Mouse (Mus musculus): ENCODE results near the gene Olfr172. TPM values are rescaled to one million over a fixed set of nuclear protein-coding genes. Genes with fewer than 3 reads are reported as not detected.

Olfr172 gene
- polyA plus RNA-seq, 1 experiment from 2014 or later = not detected

DNA sequence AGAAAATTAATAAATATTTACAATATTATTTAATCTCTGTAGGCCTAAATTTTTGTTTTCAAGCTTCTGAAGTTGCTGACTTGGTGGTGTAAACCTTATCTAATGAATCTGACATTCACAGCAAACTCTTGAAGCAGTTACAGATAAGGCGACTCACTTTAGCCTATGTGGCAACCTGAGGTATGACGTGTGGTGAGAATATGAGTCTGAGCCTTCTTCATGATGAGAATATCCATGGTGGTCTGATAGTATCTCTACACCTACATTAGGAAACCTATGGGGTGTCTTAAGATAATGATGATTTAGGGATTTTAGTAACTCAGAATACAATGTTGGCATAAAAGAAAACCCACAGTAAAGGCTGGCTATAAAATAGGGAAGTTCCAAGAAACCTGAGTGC, 40.7 kb downstream of the Olfr172 start:
- Histone ChIP-seq H3K27ac (ENCODE audit: poor library complexity, severe bottlenecking) (no peak overlapping the region), H3K36me3 (no peaks in the 10 kb centered on the region), H3K4me1 (replicated peaks) (no peaks in the 10 kb centered on the region), H3K9ac (no peak overlapping the region), H3K27me3 (replicated peaks) (no peaks in the 10 kb centered on the region), H3K4me3 (no peak overlapping the region), H3K9me3 (replicated peaks) (no peaks in the 10 kb centered on the region), H3K4me2 (no peak overlapping the region)
- WGBS = 68% methylated on average over 2 of the region's 2 CpGs
- ATAC-seq (ENCODE audit: insufficient number of reproducible peaks, low FRiP score) = no peak

DNA sequence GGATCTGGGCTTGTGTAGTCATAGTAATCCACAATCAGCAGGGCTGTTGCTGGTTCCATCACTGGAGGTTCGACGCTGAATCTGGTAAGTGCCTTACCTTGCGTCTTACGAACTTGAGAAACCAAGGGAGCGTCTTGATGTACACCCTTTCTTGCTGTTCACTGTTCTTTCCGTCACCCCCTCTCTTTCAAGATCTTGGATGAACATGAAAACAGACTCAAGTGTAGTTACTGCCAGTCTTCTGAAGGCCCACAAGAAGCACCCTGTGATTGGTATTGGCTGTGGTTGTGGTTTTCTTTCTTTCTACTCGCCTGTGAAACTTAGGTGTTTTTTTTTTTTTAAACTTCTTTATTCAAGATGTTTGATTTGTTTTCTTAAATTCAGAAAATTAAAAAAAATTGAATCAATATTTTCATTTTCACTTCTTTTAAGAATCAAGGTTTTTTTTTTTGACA, 44.3 kb downstream of the Olfr172 start, which contains the start of gene Gpr15:
Gene Gpr15, minus strand, starts transcription at position 405 of the 455 bp plus-strand sequence.
- no peak for ATAC-seq (ENCODE audit: insufficient number of reproducible peaks, low FRiP score)
- no peaks in the 10 kb centered on the region for H3K9me3 ChIP-seq (replicated peaks)
- no peak within 1 kb of the TSS for H3K9ac ChIP-seq
- no peak within 1 kb of the TSS for H3K4me3 ChIP-seq
- H3K27me3 ChIP-seq (replicated peaks) = no peaks in the 10 kb centered on the region
- H3K36me3 ChIP-seq = no peaks in the 10 kb centered on the region
- H3K4me1 ChIP-seq (replicated peaks) = no peaks in the 10 kb centered on the region
- H3K27ac ChIP-seq (ENCODE audit: poor library complexity, severe bottlenecking) = no peak within 1 kb of the TSS
- H3K4me2 ChIP-seq = no peak within 1 kb of the TSS
- WGBS = 85% methylated on average over 7 of the region's 7 CpGs

DNA sequence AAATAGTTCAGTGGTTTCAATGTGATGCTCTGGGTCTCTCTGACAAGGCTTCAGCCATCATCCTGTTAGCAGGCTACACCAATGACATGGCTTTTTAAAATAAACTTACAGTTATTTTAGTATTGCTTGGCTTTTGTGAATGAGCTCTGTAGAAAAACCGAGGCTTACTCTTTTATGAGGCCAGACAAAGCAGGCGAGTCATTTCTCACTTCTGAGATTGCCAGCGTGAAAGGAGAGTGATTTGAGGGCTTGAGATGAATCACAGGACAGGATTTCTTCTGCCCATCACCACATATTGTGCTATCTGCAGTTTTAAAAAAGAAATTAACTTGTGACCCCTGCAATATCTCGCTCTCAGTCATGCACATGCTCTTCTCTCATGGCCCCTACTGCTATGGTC, 48.0 kb downstream of the Olfr172 start:
- no peak overlapping the region for H3K4me2 ChIP-seq
- ATAC-seq (ENCODE audit: insufficient number of reproducible peaks, low FRiP score) = no peak
- H3K27ac ChIP-seq (ENCODE audit: poor library complexity, severe bottlenecking) = no peak overlapping the region
- H3K9ac ChIP-seq = no peak overlapping the region
- no peaks in the 10 kb centered on the region for H3K4me1 ChIP-seq (replicated peaks)
- 52% methylated on average over 4 of the region's 4 CpGs for WGBS
- H3K9me3 ChIP-seq (replicated peaks) = no peaks in the 10 kb centered on the region
- H3K4me3 ChIP-seq = no peak overlapping the region
- no peaks in the 10 kb centered on the region for H3K27me3 ChIP-seq (replicated peaks)
- no peaks in the 10 kb centered on the region for H3K36me3 ChIP-seq

DNA sequence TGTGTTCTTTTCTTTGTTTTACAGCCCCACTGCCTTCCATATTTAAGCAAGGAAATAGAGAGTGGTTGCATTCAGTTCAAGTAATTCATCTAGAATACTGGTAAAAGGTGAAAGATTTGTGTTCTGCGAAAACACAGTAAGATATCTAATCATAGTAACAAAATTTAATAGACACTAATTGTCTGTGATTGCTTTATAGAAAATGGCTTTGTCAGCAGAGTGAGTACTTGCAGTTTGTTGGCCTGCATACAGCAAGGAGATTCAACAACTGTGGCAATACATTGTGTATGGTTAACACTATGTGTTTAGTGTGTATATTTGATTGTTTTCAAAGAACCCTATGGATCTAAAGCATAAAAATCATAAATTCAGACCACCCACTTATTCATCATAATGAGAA, 49.8 kb downstream of the Olfr172 start:
- Histone ChIP-seq H3K27ac (ENCODE audit: poor library complexity, severe bottlenecking) (no peak overlapping the region), H3K4me1 (replicated peaks) (no peaks in the 10 kb centered on the region), H3K9ac (no peak overlapping the region), H3K4me2 (no peak overlapping the region), H3K4me3 (no peak overlapping the region), H3K9me3 (replicated peaks) (no peaks in the 10 kb centered on the region), H3K36me3 (no peaks in the 10 kb centered on the region), H3K27me3 (replicated peaks) (no peaks in the 10 kb centered on the region)
- WGBS = 87% methylated on average over 1 of the region's 1 CpGs
- ATAC-seq (ENCODE audit: insufficient number of reproducible peaks, low FRiP score) = no peak

DNA sequence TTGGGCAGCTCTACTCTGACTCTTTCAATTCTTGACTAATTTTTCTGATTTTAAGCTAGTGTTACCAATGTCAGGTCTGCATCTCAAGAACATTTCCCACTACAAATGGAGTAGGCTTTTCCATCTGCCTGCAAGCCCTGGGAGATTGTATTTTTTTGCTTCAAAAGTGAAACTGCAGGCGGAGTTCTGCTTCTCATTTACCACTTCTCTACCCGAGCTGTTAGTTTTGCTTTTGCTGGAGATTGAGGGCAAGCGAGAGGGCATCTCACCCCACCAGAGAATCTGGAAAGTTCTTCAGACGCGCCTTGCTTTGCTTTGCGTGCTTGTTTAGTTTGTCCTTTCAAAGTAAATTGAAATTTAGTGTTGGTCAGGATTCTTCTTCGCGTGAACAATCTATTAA, 50.8 kb downstream of the Olfr172 start:
- H3K4me2 ChIP-seq = no peak overlapping the region
- no peak overlapping the region for H3K4me3 ChIP-seq
- H3K4me1 ChIP-seq (replicated peaks) = no peaks in the 10 kb centered on the region
- H3K9me3 ChIP-seq (replicated peaks) = no peaks in the 10 kb centered on the region
- ATAC-seq (ENCODE audit: insufficient number of reproducible peaks, low FRiP score) = no peak
- WGBS = 78% methylated on average over 8 of the region's 8 CpGs
- no peaks in the 10 kb centered on the region for H3K36me3 ChIP-seq
- no peak overlapping the region for H3K9ac ChIP-seq
- no peak overlapping the region for H3K27ac ChIP-seq (ENCODE audit: poor library complexity, severe bottlenecking)
- H3K27me3 ChIP-seq (replicated peaks) = no peaks in the 10 kb centered on the region

Small RNA genes lying within 50 kb of the gene (microRNA-seq; reads per million reads assigned to microRNA genes)
- not detected for gene Gm27564

Other genes with a start within 250 kb of the Olfr172 start
- 15.9 and 18.2 TPM in 2 replicates for gene St3gal6, start 238.9 kb downstream of the Olfr172 start, polyA plus RNA-seq (2016; fragmentation: Nextera tagmentation; extraction: Ambion mirVana)
- gene Gm813, start 146.2 kb downstream of the Olfr172 start, polyA plus RNA-seq (2016; fragmentation: Nextera tagmentation; extraction: Ambion mirVana) = not detected in 2 replicates
- gene E330017A01Rik, start 124.4 kb downstream of the Olfr172 start, polyA plus RNA-seq (2016; fragmentation: Nextera tagmentation; extraction: Ambion mirVana) = 0.17 TPM in 1 of 2 replicates, not detected in the other
- 39.9 and 48.0 TPM in 2 replicates for gene Cpox, start 92.9 kb downstream of the Olfr172 start, polyA plus RNA-seq (2016; fragmentation: Nextera tagmentation; extraction: Ambion mirVana)
- gene Gpr15, start 44.1 kb downstream of the Olfr172 start, polyA plus RNA-seq (2016; fragmentation: Nextera tagmentation; extraction: Ambion mirVana) = not detected in 2 replicates
- 111 and 112 TPM in 2 replicates for gene Cldnd1, start 35.3 kb downstream of the Olfr172 start, polyA plus RNA-seq (2016; fragmentation: Nextera tagmentation; extraction: Ambion mirVana)
- not detected in 2 replicates for gene Olfr173, start 37.1 kb upstream of the Olfr172 start, polyA plus RNA-seq (2016; fragmentation: Nextera tagmentation; extraction: Ambion mirVana)
- gene Olfr175-ps1, start 63.6 kb upstream of the Olfr172 start, polyA plus RNA-seq (2016; fragmentation: Nextera tagmentation; extraction: Ambion mirVana) = not detected in 2 replicates
- gene Olfr177, start 111.6 kb upstream of the Olfr172 start, polyA plus RNA-seq (2016; fragmentation: Nextera tagmentation; extraction: Ambion mirVana) = not detected in 2 replicates
- not detected in 2 replicates for gene Olfr178, start 128.9 kb upstream of the Olfr172 start, polyA plus RNA-seq (2016; fragmentation: Nextera tagmentation; extraction: Ambion mirVana)
- not detected in 2 replicates for gene Olfr181, start 165.6 kb upstream of the Olfr172 start, polyA plus RNA-seq (2016; fragmentation: Nextera tagmentation; extraction: Ambion mirVana)
- gene Olfr180, start 166.2 kb upstream of the Olfr172 start, polyA plus RNA-seq (2016; fragmentation: Nextera tagmentation; extraction: Ambion mirVana) = not detected in 2 replicates
- not detected in 2 replicates for gene Olfr183, start 232.2 kb upstream of the Olfr172 start, polyA plus RNA-seq (2016; fragmentation: Nextera tagmentation; extraction: Ambion mirVana)